Mouse (Mus musculus) embryonic fibroblast, embryonic 13.5 days (primary cell): ENCODE measurements at regions not wholly inside any gene's neighbourhood (a gene's known extent, or its start where the extent isn't known, plus 50 kb on each side); places are given as distances from the start of the nearest gene placed in this dataset.

Source experiments
- CTCF ChIP-seq: IDR thresholded peaks from 2 replicates; pipeline ENCODE4 v1.5.1; 2011; ENCODE audit warnings: mild to moderate bottlenecking, control low read depth, low read length, moderate library complexity, borderline replicate concordance; ENCODE audit not compliant: insufficient read depth
- POLR2A ChIP-seq: IDR thresholded peaks from 2 replicates; pipeline ENCODE4 v1.6.1; 2011; ENCODE audit warnings: low read depth, mild to moderate bottlenecking, control low read depth, low read length, moderate library complexity

DNA sequence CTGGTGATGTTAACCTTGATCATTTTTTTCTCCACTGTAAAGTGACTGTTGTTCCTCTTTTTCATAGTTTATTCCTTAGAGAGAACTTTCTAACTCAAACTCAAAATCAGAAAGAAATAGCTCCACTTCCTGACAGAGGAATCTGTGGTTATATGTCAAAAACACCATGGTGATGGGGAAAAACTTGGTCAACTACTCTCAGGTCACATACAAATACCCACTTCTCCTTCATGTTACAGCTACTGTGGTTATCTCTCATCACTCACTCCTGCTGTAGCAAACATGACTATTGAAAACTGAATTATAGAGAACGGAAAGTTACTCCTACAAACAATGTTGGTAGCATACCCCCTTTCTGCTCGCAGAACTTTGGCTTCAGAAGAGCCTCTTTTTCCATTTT is 127.1 kb upstream of the Cp start:
- no peak for TF ChIP-seq CTCF
- TF ChIP-seq POLR2A: no peak
